ENCODE assay signal across 17 mouse cellular contexts in the genomic region with DNA sequence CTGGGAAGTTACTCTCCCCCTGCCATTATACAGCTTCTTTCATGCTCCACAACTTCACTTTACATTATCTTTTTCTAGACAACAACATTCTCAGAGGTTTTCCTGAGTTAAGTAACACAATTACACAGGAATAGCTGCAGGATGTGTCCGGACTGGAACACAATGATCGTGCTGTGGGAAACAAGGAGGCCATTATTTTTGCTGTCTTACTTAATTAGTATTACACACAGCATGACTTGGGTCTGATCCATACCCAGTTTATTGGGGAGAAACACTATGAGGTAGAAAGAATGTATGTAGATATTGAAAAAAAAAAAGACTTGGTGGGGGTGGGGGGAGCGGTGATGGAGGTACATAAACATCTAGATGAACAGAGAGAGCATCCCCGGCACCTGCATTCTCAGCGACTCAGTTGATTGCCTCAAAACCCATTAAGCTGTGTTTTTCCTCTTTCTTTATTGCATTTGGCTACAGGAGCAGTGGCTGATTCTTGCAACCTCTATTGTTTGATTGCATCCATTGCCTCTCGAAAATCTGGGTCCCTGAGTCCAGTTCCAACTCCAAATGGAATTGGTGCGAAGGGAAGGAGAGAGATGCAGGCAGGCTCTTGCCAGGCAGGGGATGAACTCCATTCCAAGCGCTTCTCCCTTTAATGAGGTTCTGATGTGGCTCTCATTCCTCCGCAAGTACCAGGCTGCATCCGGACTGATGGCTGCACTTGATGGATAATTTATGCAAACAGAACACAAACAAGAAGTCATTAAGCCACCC.
DNase-seq lines count a peak whose midpoint lies in the region; ATAC-seq and TF ChIP-seq lines count a peak whose summit lies in the region.
"Had no signal": no experiment of that assay in that cellular context is flagged by ENCODE, and none has a peak within 500 bp of the region (broad histone marks: within the 10 kb centered on the region; RNA-seq: fewer than 3 reads in every experiment).

No protein-coding gene starts in this region.

- ATAC-seq in hindbrain, embryonic 12.5 days (ENCODE audit: low FRiP score): 0 out of 2 replicates have a peak, but pooled peaks have one; percentile 43
- ATAC-seq in neural tube, embryonic 13.5 days (ENCODE audit: low read depth): peak; percentile 75
- ATAC-seq in kidney, embryonic 16.5 days (ENCODE audit: low FRiP score, low TSS enrichment): no peak

- DNase-seq in layer of hippocampus, adult 2 months (ENCODE audit: low spot score in 2 of 2): no peak
- DNase-seq in layer of hippocampus, postnatal 36 days: no peak
- DNase-seq in gastrocnemius, adult 8-10 months (ENCODE audit: low spot score in 2 of 2): no peak
- DNase-seq in embryo, embryonic 10 days (ENCODE audit: low spot score): no peak
- DNase-seq: adrenal gland, adult 8-10 months; embryo, embryonic 11 days; heart, adult 2 months; kidney, adult 11 months; kidney, postnatal 36 days; lung, embryonic 14.5 days; thymus, adult 2 months had no signal

- no peak for TF ChIP-seq POLR2A in cortical plate, adult 2 months (IDR thresholded peaks at IDR 0.05; ENCODE audit: extremely low read depth, insufficient read depth, low read length)

- TF ChIP-seq CTCF in layer of hippocampus, adult 2 months (conservative IDR thresholded peaks at IDR 0.05): no peak
- no peak for TF ChIP-seq CTCF in cortical plate, adult 2 months (IDR thresholded peaks at IDR 0.05; ENCODE audit: extremely low read depth, insufficient read depth, low read length)

- H3K9ac ChIP-seq in hindbrain, embryonic 12.5 days: no peak overlapping the region
- no peak overlapping the region for H3K9ac ChIP-seq in neural tube, embryonic 13.5 days
- H3K9ac ChIP-seq in kidney, embryonic 16.5 days (replicated peaks; ENCODE audit: low read length): no peak overlapping the region
- H3K9ac ChIP-seq: limb, embryonic 15.5 days; lung, embryonic 14.5 days had no signal

- 48% methylated on average over 10 of the region's 10 CpGs for WGBS in hindbrain, embryonic 12.5 days
- WGBS in neural tube, embryonic 13.5 days: 17% methylated on average over 10 of the region's 10 CpGs
- WGBS in kidney, embryonic 16.5 days: 54% methylated on average over 10 of the region's 10 CpGs

- no peak overlapping the region for H3K4me3 ChIP-seq in layer of hippocampus, adult 2 months
- H3K4me3 ChIP-seq in cortical plate, adult 2 months (ENCODE audit: insufficient read depth, low read length): no peak overlapping the region
- no peak overlapping the region for H3K4me3 ChIP-seq in hindbrain, embryonic 12.5 days
- no peak overlapping the region for H3K4me3 ChIP-seq in neural tube, embryonic 13.5 days
- H3K4me3 ChIP-seq in kidney, embryonic 16.5 days (ENCODE audit: low read length): no peak overlapping the region
- H3K4me3 ChIP-seq: erythroblast, embryonic 14.5 days; heart, adult 2 months; limb, embryonic 15.5 days had no signal

- peak overlapping the region; percentile 43; the same call in 1 of the 2 replicates for H3K27ac ChIP-seq in layer of hippocampus, adult 2 months
- peak overlapping the region; percentile 56; the same call in 1 of the 2 replicates for H3K27ac ChIP-seq in cortical plate, adult 2 months (ENCODE audit: insufficient read depth, low read length)
- peak overlapping the region; percentile 52; the same call in 1 of the 2 replicates for H3K27ac ChIP-seq in hindbrain, embryonic 12.5 days
- peak overlapping the region; percentile 84 for H3K27ac ChIP-seq in neural tube, embryonic 13.5 days (replicated peaks)
- H3K27ac ChIP-seq in kidney, embryonic 16.5 days (ENCODE audit: low read length): no peak overlapping the region; the same call in 1 of the 2 replicates
- H3K27ac ChIP-seq: heart, adult 2 months; limb, embryonic 15.5 days had no signal

- no peaks in the 10 kb centered on the region for H3K36me3 ChIP-seq in hindbrain, embryonic 12.5 days
- H3K36me3 ChIP-seq in neural tube, embryonic 13.5 days: no peaks in the 10 kb centered on the region
- no peaks in the 10 kb centered on the region for H3K36me3 ChIP-seq in kidney, embryonic 16.5 days (ENCODE audit: insufficient read depth, low read length)
- H3K36me3 ChIP-seq: limb, embryonic 15.5 days had no signal

- H3K4me1 ChIP-seq in cortical plate, adult 2 months (ENCODE audit: control insufficient read depth, insufficient read depth, low read length): peaks cover 1% of the 10 kb centered on the region; the same call in 1 of the 2 replicates
- peaks cover 24% of the 10 kb centered on the region for H3K4me1 ChIP-seq in hindbrain, embryonic 12.5 days
- H3K4me1 ChIP-seq in neural tube, embryonic 13.5 days (replicated peaks): peaks cover 27% of the 10 kb centered on the region
- no peaks in the 10 kb centered on the region for H3K4me1 ChIP-seq in kidney, embryonic 16.5 days (ENCODE audit: insufficient read depth, low read length)

- H3K27me3 ChIP-seq in hindbrain, embryonic 12.5 days: no peaks in the 10 kb centered on the region
- H3K27me3 ChIP-seq in neural tube, embryonic 13.5 days: no peaks in the 10 kb centered on the region
- H3K27me3 ChIP-seq in kidney, embryonic 16.5 days (ENCODE audit: insufficient read depth, low read length): no peaks in the 10 kb centered on the region
- H3K27me3 ChIP-seq: limb, embryonic 15.5 days had no signal

- 0 out of 2 replicates have a peak overlapping the region, but pooled peaks have one; percentile 8 for H3K4me2 ChIP-seq in hindbrain, embryonic 12.5 days (replicated peaks)
- peak overlapping the region; percentile 39 for H3K4me2 ChIP-seq in neural tube, embryonic 13.5 days
- no peak overlapping the region for H3K4me2 ChIP-seq in kidney, embryonic 16.5 days (replicated peaks; ENCODE audit: low read depth, low read length)
- H3K4me2 ChIP-seq: limb, embryonic 15.5 days; lung, embryonic 14.5 days had no signal

- no peaks in the 10 kb centered on the region for H3K9me3 ChIP-seq in hindbrain, embryonic 12.5 days (replicated peaks)
- H3K9me3 ChIP-seq in neural tube, embryonic 13.5 days: no peaks in the 10 kb centered on the region
- H3K9me3 ChIP-seq in kidney, embryonic 16.5 days (ENCODE audit: low read length): no peaks in the 10 kb centered on the region
- H3K9me3 ChIP-seq: limb, embryonic 15.5 days had no signal
